14 mouse cellular contexts compared by ENCODE assay signal in the genomic region with DNA sequence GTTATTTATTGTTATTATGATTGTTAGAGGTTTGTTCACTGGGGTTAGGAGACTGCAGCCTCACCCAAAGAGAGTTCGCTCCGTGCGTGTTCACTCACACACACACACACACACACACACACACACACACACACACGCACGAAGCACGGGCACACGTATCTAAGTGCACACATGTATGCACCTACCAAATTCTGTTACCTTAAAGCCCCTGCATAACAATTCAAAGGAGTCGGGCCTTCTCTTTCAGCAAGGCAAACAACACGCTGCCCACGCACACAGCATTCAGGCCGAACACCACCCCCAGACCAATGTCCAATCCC. TPM values are rescaled to one million over a fixed set of nuclear protein-coding genes. Genes with fewer than 3 reads are reported as not detected.
DNase-seq lines count a peak whose midpoint lies in the region; ATAC-seq and TF ChIP-seq lines count a peak whose summit lies in the region.
"Had no signal": no experiment of that assay in that cellular context is flagged by ENCODE, and none has a peak within 500 bp of the region (broad histone marks: within the 10 kb centered on the region; RNA-seq: fewer than 3 reads in every experiment).

No protein-coding gene starts in this region.

- no peaks in the 10 kb centered on the region for H3K36me3 ChIP-seq in kidney, embryonic 15.5 days
- no peaks in the 10 kb centered on the region for H3K36me3 ChIP-seq in hindbrain, embryonic 13.5 days
- no peaks in the 10 kb centered on the region for H3K36me3 ChIP-seq in intestine, postnatal 0 days (ENCODE audit: control insufficient read depth, insufficient read depth)
- H3K36me3 ChIP-seq in neural tube, embryonic 14.5 days (ENCODE audit: control insufficient read depth, insufficient read depth, low read length): no peaks in the 10 kb centered on the region
- H3K36me3 ChIP-seq: embryonic facial prominence, embryonic 13.5 days; lung, embryonic 15.5 days had no signal

- peak overlapping the region; percentile 41 for H3K4me3 ChIP-seq in kidney, embryonic 15.5 days (replicated peaks)
- peak overlapping the region; percentile 44 for H3K4me3 ChIP-seq in hindbrain, embryonic 13.5 days
- 0 out of 2 replicates have a peak overlapping the region, but pooled peaks have one; percentile 25 for H3K4me3 ChIP-seq in intestine, postnatal 0 days (ENCODE audit: low read depth, low read length)
- H3K4me3 ChIP-seq in neural tube, embryonic 14.5 days (ENCODE audit: low read depth, low read length): peak overlapping the region; percentile 23
- H3K4me3 ChIP-seq in lung, adult 2 months (replicated peaks; ENCODE audit: extremely low read depth, low read depth, low read length): no peak overlapping the region
- H3K4me3 ChIP-seq: embryonic facial prominence, embryonic 13.5 days; left cerebral cortex, adult 2 months had no signal

- DNase-seq in kidney, adult 11 months: no peak
- DNase-seq in thymus, postnatal 25 days: no peak
- no peak for DNase-seq in lung, adult 2 months
- DNase-seq in layer of hippocampus, postnatal 36 days: no peak
- DNase-seq: cerebellum, adult 9-11 months had no signal

- peak overlapping the region; percentile 64 for H3K4me2 ChIP-seq in kidney, embryonic 15.5 days
- peak overlapping the region; percentile 61 for H3K4me2 ChIP-seq in hindbrain, embryonic 13.5 days
- H3K4me2 ChIP-seq in intestine, postnatal 0 days (replicated peaks; ENCODE audit: low read depth): peak overlapping the region; percentile 53
- H3K4me2 ChIP-seq in neural tube, embryonic 14.5 days (ENCODE audit: low read depth, low read length): peak overlapping the region; percentile 41
- H3K4me2 ChIP-seq: embryonic facial prominence, embryonic 13.5 days had no signal

- peak; percentile 7; the same call in 1 of the 2 replicates for ATAC-seq in kidney, embryonic 15.5 days (replicated peaks; ENCODE audit: low FRiP score)
- 0 out of 2 replicates have a peak, but pooled peaks have one; percentile 25 for ATAC-seq in hindbrain, embryonic 13.5 days (ENCODE audit: low FRiP score)
- ATAC-seq in intestine, postnatal 0 days: no peak
- ATAC-seq in neural tube, embryonic 14.5 days (ENCODE audit: low read depth): peak; percentile 19; the same call in 1 of the 2 replicates
- ATAC-seq: forebrain, postnatal 0 days had no signal

- TF ChIP-seq CTCF in intestine, postnatal 0 days (IDR thresholded peaks at IDR 0.05; ENCODE audit: low read depth): no peak
- no peak for TF ChIP-seq CTCF in lung, adult 2 months (IDR thresholded peaks at IDR 0.05; ENCODE audit: insufficient read depth, low read length)

- peak overlapping the region; percentile 96 for H3K27ac ChIP-seq in kidney, embryonic 15.5 days
- peak overlapping the region; percentile 96 for H3K27ac ChIP-seq in hindbrain, embryonic 13.5 days
- H3K27ac ChIP-seq in intestine, postnatal 0 days (ENCODE audit: low read depth, low read length): no peak overlapping the region; the same call in 1 of the 2 replicates
- peak overlapping the region; percentile 88 for H3K27ac ChIP-seq in neural tube, embryonic 14.5 days (ENCODE audit: low read depth, low read length)
- H3K27ac ChIP-seq: embryonic facial prominence, embryonic 13.5 days; left cerebral cortex, adult 2 months; lung, embryonic 15.5 days had no signal

- no peak for TF ChIP-seq POLR2A in lung, adult 2 months (IDR thresholded peaks at IDR 0.05; ENCODE audit: borderline replicate concordance, extremely low read depth, low read depth, low read length)

- H3K9ac ChIP-seq in kidney, embryonic 15.5 days: peak overlapping the region; percentile 56
- H3K9ac ChIP-seq in hindbrain, embryonic 13.5 days: peak overlapping the region; percentile 82
- no peak overlapping the region for H3K9ac ChIP-seq in intestine, postnatal 0 days (ENCODE audit: low read depth, low read length)
- H3K9ac ChIP-seq in neural tube, embryonic 14.5 days (replicated peaks; ENCODE audit: low read depth, low read length): peak overlapping the region; percentile 49
- H3K9ac ChIP-seq: embryonic facial prominence, embryonic 13.5 days; forebrain, postnatal 0 days; lung, embryonic 15.5 days had no signal

- no peaks in the 10 kb centered on the region for H3K9me3 ChIP-seq in kidney, embryonic 15.5 days (replicated peaks)
- no peaks in the 10 kb centered on the region for H3K9me3 ChIP-seq in hindbrain, embryonic 13.5 days
- H3K9me3 ChIP-seq in intestine, postnatal 0 days (ENCODE audit: control insufficient read depth): no peaks in the 10 kb centered on the region
- no peaks in the 10 kb centered on the region for H3K9me3 ChIP-seq in neural tube, embryonic 14.5 days (ENCODE audit: control insufficient read depth, low read length)
- H3K9me3 ChIP-seq: embryonic facial prominence, embryonic 13.5 days; lung, embryonic 15.5 days had no signal

- 11% methylated on average over 11 of the region's 11 CpGs for WGBS in kidney, embryonic 15.5 days
- 6% methylated on average over 11 of the region's 11 CpGs for WGBS in hindbrain, embryonic 13.5 days
- 46% methylated on average over 11 of the region's 11 CpGs for WGBS in intestine, postnatal 0 days
- 4% methylated on average over 11 of the region's 11 CpGs for WGBS in neural tube, embryonic 14.5 days
- 45% methylated on average over 11 of the region's 11 CpGs for WGBS in lung, adult 2 months

- H3K27me3 ChIP-seq in kidney, embryonic 15.5 days: peaks cover 3% of the 10 kb centered on the region; the same call in 1 of the 2 replicates
- H3K27me3 ChIP-seq in hindbrain, embryonic 13.5 days: peaks cover 85% of the 10 kb centered on the region
- H3K27me3 ChIP-seq in intestine, postnatal 0 days (replicated peaks; ENCODE audit: control insufficient read depth, insufficient read depth, low read length): peaks cover 61% of the 10 kb centered on the region
- no peaks in the 10 kb centered on the region for H3K27me3 ChIP-seq in neural tube, embryonic 14.5 days (ENCODE audit: control insufficient read depth, insufficient read depth, low read length)

- H3K4me1 ChIP-seq in kidney, embryonic 15.5 days: peaks cover 79% of the 10 kb centered on the region
- H3K4me1 ChIP-seq in hindbrain, embryonic 13.5 days (replicated peaks): peaks cover 54% of the 10 kb centered on the region
- H3K4me1 ChIP-seq in intestine, postnatal 0 days (replicated peaks; ENCODE audit: control insufficient read depth, insufficient read depth, low read length): no peaks in the 10 kb centered on the region
- H3K4me1 ChIP-seq in neural tube, embryonic 14.5 days (ENCODE audit: control insufficient read depth, insufficient read depth, low read length): peaks cover 69% of the 10 kb centered on the region
- no peaks in the 10 kb centered on the region for H3K4me1 ChIP-seq in lung, adult 2 months (ENCODE audit: control insufficient read depth, insufficient read depth, low read length)

RNA-seq across cellular contexts. Expression of a gene that starts 41.2 kb away (rescaled TPM):
- polyA plus RNA-seq in kidney, embryonic 15.5 days (2015; fragmentation: Nextera tagmentation; extraction: Ambion mirVana): 7.9 and 10.2 TPM in 2 replicates
- 76.2 and 86.9 TPM in 2 replicates for polyA plus RNA-seq in hindbrain, embryonic 13.5 days (2015; fragmentation: Nextera tagmentation; extraction: Ambion mirVana)
- polyA plus RNA-seq in intestine, postnatal 0 days (2015; fragmentation: Nextera tagmentation; extraction: Ambion mirVana): 4.8 and 5.2 TPM in 2 replicates
- polyA plus RNA-seq in neural tube, embryonic 14.5 days (2014; fragmentation: Nextera tagmentation; extraction: Ambion mirVana): 19.0 and 24.0 TPM in 2 replicates
- polyA plus RNA-seq in lung, adult 2 months (2012; rRNA removed): 0.31 and 1.1 TPM in 2 replicates
- not detected for total RNA-seq in layer of hippocampus, postnatal 36 days (2021)
- total RNA-seq: forebrain, postnatal 0 days; heart, adult 8-10 months; left cerebral cortex, adult 2 months had no signal
- polyA plus RNA-seq: forebrain, postnatal 0 days had no signal
